In the genomic region with DNA sequence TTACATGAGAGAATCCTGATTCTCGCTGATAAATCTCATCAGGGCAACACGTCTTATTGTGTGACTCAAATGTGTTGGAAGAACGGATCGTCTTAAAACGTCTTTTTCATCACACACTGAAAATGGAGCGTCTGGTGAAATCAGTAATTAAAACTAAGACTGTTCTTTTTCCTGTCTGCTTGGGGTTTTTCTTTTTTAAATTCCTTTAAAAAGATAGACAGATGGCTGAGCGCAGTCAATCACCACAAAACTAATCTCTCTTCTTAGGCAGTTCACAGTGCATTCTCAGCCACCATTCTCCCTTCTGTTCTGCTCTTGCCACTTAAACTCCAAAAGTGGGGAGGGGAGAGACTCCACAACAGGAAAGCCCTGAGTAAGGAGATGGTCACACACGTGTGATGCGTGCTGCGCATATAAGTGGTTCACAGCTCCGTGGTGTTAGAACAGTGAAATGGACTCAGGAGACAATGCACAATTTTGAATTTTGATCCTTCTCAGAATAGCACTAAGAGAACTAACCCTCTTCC, we compare ENCODE assay signal across 13 mouse cellular contexts.
"Had no signal": no experiment of that assay in that cellular context is flagged by ENCODE, and none has a peak within 500 bp of the region (broad histone marks: within the 10 kb centered on the region; RNA-seq: fewer than 3 reads in every experiment).

No protein-coding gene starts in this region.

- H3K27me3 ChIP-seq: midbrain, embryonic 13.5 days; neural tube, embryonic 15.5 days had no signal

- H3K27ac ChIP-seq: liver, embryonic 15.5 days; midbrain, embryonic 13.5 days; neural tube, embryonic 15.5 days had no signal

- H3K9me3 ChIP-seq: liver, embryonic 15.5 days; neural tube, embryonic 15.5 days had no signal

- ATAC-seq: lung, postnatal 0 days; midbrain, embryonic 13.5 days had no signal

- H3K36me3 ChIP-seq: liver, embryonic 15.5 days; midbrain, embryonic 13.5 days; neural tube, embryonic 15.5 days had no signal

- DNase-seq: kidney, postnatal 10 days; kidney, postnatal 4 days; left cerebral cortex, postnatal 4 days; lung, adult 2 months; lung, postnatal 36 days; right cerebral cortex, adult 18-20 months; spleen, adult 18-20 months; thymus, adult 2 months; thymus, postnatal 25 days had no signal

- H3K4me3 ChIP-seq: liver, embryonic 15.5 days; midbrain, embryonic 13.5 days; neural tube, embryonic 15.5 days had no signal
